Mouse (Mus musculus) lung, postnatal 25 days (tissue): Measurements from ENCODE around the gene Ect2l.
"Not testable (repeated sequence)": the region's sequence is repeated elsewhere in the genome, so short reads cannot be mapped to it uniquely, and the experiment has no call there.

ENCODE experiments used
- DNase-seq: peaks from one replicate; pipeline ENCODE4 v3.0.0; 2022; ENCODE audit warnings: low spot score

Ect2l gene

DNA sequence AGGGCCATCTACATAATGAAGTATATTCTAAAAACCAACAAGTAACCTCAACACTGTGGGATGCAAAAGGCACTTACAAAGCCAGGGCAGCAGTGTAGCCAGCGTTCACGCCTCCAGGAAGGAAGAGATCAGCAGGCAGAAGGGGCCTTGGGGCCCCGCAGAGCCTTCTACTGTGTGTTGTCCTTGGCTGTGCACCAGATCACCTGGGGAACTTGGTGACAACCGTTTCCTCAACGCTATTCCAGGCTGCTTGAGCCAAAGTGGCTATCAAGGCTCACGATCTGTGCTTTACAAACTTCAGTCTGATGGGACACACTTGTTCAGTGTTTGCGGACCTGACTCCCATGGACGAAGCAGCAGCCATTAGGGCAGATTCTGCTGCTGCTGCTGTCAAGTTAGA, 19.0 kb downstream of the Ect2l start:
- peak; percentile 34 for DNase-seq

DNA sequence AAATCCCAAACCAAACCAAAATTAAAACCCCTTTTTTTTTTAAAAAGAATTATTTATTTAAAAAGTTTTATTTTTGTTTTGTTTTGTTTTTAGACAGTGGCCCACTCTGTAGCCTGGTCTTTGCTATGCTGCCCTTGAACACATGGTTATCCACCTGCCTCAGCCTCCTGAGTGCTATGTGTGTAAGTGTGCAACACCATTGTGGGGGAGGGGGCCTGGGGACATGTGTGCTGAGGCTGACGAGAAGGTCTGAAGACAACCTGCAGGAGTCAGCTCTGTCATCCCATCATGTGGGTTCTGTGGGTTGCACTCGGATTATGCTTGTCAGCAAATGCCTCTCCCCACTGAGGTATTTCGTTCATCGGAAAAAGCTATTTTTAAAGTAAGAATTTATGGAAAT, 21.2 kb downstream of the Ect2l start:
- DNase-seq, result no peak

GRCm38 (mm10) chr10:18188564-18188963, 22.1 kb downstream of the Ect2l start:
- no peak for DNase-seq

DNA sequence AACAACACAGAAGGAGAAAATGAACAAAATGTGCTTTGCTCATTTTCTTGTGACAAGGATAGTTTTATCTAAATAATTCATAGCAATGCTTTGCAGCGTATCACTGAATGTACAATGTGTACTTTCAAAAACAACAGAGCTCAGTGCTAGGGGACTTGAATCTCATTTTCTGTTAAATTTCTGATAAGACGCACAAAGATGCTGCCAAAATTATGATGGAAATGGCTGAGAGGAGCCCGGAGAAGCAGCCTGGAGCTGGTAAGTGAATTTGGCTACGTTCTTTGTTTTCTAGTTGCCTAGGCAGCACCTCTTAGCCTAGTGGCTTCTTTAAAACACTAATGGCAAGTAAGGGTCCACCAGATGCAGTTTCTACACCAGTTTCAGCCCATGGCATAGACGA, 28.4 kb downstream of the Ect2l start:
- DNase-seq, result no peak

GRCm38 (mm10) chr10:18177304-18177703, 33.4 kb downstream of the Ect2l start:
- no peak for DNase-seq

DNA sequence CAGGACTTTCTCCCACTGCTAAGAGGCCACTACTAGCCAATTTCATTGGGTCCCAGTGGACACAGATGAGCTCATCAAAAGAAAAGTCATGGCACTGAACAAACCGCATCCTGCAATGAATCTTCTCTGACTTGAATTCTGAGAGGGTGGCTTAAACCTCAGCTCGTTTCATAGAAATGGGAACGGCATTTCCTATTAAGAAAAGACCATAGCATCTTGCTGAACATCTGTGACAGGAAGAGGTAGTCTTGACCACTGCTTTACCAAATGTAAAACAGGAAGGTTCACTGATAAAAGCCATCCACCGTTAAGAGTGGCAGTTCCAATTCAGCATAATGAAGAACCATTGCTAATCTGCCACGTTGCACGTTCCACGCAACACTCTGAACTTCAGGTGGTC, 34.0 kb downstream of the Ect2l start:
- DNase-seq, result no peak

DNA sequence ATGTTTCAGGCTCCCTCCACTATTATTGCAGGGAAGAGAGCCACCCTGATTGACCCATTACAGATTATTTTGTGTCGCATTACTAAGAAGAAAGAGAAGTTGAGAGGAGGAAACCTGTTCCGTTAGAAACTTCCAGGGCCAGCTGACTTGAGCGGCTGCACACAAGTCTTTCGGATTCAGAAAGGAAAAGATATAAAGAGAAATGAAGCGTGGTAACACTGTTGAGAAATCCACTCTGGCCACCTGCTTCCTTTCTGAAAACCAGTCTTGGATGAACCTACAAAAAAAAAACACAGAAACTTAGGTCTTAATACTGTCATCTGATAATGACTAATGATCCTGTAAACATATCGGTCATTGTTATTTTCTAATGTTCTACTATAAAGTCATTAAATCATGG, 35.6 kb downstream of the Ect2l start:
- DNase-seq, result no peak

DNA sequence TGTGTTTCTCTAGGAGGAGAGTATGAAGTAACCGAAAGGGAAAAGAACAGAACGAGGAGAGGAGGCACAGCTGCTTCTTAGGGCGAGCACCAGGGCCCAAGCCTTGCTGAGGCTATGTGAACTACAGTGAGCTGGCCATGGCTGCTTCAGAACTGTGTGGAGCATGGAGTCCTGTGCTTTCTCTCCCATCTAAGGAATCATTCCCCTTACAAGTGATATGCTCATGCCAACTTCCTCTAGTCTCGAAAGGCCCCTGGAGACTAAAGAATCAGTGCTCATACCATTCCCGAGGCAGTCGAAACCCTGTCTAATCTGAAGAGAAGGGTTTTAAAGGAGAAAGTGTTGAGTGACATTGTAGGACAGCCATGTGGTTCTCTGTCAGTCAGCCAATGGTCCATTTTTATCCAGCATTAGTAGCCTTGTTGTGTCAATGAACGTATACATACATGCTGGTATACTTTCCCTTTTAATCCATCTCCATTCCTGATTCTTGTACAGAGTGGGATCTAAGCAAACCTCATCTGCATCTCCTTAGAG, 48.2 kb downstream of the Ect2l start:
- DNase-seq, result no peak

- no peak for DNase-seq
Observed at GRCm38 (mm10) chr10:18147224-18147623, 63.5 kb downstream of the Ect2l start.

GRCm38 (mm10) chr10:18142231-18142630, 68.5 kb downstream of the Ect2l start:
- DNase-seq, result no peak

DNA sequence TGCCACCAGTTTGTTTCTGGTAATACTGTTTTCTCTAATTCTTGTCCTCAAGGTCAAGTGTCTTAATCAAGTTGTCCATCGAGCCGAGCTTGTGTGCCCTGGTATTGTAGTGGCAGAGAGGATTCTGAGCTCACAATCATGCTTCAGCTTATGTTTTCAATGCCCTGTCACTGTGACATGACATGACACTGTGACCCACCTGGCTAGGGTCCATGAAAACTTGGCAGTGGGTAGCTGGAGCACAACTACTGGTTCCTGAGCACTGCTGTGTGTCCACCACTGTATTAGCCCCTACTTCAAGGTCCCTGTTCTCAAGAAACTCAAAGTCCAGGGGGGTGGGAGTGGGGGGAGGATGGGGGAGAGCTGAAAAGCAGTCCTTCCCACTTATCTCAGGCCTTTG, 69.3 kb downstream of the Ect2l start:
- no peak for DNase-seq

DNA sequence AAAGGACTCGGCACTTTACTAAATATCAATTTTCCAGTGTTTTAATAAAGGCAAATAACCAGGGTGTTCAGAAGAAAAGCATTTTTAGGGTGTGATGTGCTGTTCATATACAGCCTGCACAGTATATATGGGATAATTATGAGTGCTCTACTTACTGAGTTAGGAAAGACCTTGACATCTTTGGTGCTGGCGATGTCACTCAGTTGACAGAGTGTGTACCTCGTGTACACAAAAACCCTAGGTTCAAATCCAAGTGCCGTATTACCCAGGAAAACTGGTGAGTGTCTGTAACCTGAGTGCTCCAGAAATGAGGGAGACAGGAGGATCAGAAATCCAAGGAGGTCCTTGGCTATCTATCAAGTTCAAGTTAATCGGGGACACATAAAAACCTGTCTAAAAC, 71.1 kb downstream of the Ect2l start:
- no peak for DNase-seq

DNA sequence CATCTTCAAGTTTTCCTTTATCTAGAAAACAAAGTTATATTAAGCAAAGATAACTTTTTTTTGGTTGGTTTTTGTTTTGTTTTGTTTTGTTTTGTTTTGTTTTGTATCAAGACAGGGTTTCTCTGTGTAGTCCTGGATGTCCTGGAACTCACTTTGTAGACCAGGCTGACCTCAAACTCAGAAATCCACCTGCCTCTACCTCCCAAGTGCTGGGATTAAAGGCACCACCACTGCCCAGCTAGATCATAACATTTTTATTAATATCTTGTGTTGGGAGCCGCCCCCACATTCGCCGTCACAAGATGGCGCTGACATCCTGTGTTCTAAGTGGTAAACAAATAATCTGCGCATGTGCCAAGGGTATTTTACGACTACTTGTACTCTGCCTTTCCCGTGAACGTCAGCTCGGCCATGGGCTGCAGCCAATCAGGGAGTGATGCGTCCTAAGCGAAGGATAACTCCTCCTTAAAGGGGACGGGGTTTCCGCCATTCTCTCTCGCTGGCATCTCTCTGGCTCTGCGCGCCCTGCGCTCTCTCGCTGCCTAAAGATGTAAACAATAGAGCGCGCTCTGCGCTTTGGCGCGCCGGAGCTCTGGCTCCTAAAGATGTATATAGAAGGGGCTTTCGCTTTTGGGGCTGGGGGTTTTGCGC, 71.7 kb downstream of the Ect2l start:
- DNase-seq, result not testable (repeated sequence)

- DNase-seq, result no peak
Observed at GRCm38 (mm10) chr10:18131666-18132650, 78.7 kb downstream of the Ect2l start.

GRCm38 (mm10) chr10:18130276-18130675, 80.4 kb downstream of the Ect2l start:
- DNase-seq, result no peak

- no peak for DNase-seq
Observed at GRCm38 (mm10) chr10:18118336-18118735, 92.4 kb downstream of the Ect2l start.

DNA sequence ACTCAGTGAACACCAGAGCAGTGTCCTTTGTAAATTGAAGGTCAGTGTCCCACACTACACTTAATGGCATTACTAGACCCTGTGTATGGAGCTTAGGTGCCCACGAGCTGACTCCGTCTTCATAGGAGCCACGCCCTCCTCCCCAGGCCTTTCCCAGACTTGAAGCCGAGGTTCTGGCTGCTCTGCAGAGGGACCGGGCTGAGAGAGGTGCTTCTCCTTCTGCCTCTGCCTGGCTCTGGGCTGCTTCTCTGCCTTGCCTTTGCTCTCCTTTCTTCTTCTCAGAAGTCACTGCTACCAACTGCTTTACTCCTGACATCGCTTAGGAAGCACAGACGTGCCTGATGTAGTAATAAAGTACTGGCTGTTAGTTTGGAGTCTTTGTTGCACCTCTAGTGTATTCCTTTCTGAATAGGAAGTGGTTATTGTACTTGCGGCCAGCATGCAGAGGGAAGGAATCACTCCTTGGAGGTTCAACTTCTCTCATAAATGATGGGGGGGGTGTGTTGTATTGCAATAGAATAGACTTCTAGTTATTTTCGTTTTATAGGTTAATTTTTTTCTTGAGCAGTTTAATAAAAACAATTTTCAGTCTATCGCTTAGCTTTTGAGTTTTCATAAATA, 97.1 kb downstream of the Ect2l start:
- no peak for DNase-seq

- no peak for DNase-seq
Observed at GRCm38 (mm10) chr10:18110940-18111339, 99.8 kb downstream of the Ect2l start.

DNA sequence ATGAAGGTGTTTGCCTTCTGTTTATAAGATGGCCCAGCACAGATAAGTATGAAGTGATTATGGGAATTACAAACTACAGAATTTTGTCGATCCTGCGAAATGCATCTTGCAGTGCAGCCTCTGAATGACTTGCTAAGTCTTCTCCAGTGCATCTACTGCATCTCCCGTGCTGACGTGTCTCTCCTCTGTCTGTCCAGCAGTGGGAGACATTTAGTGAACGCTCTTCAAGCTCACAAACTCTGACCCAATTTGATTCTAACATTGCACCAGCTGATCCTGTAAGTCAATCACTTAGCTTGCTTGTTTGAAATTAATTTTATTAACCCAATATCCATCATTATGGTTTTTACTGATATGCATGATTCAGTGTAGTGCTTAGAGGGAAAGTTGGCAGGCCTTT, 103.2 kb downstream of the Ect2l start:
- no peak for DNase-seq

- DNase-seq, result no peak
Observed at GRCm38 (mm10) chr10:18102166-18102565, 108.5 kb downstream of the Ect2l start.

DNA sequence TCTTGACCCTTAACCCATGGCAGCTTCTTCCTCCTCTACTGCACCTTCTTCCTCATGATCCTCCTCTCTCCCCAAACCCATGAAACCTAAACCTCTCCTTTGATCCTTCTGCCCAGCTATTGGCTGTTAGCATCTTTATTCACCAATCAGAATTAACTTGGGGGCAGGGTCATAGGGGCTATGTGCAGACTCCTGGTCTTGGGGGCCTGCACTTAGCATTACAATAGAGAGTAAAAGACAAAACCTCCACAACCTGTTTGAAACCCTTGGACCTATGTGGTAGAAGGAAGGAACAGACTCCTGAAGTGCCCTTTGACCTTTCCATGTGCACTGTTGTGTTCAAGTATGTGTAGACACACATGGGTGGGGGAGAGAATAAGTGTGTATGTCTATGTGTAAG, 120.0 kb downstream of the Ect2l start:
- DNase-seq, result no peak

DNA sequence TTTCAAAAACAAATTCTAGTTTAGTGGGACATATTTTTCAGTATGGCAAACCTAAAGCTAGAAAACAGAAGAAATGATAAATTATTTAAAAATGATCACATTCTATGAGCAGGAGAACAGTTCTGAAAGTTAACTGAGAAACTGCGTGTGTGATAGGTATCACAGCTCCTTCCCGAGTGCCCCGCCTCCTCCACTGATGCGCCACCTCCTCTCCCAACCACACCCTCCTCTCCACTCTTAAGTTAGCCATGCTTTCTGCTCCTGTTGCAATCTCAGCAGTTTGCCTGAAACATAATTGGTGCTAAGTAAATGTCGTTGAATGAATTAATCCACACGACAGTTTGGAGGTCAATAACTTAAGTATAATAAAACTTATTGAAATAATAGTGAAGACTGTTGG, 127.9 kb downstream of the Ect2l start:
- DNase-seq, result no peak

- DNase-seq, result no peak
Observed at GRCm38 (mm10) chr10:18081536-18081935, 129.2 kb downstream of the Ect2l start.
